Comparison of ENCODE assay signal across 7 mouse cellular contexts in the genomic region with DNA sequence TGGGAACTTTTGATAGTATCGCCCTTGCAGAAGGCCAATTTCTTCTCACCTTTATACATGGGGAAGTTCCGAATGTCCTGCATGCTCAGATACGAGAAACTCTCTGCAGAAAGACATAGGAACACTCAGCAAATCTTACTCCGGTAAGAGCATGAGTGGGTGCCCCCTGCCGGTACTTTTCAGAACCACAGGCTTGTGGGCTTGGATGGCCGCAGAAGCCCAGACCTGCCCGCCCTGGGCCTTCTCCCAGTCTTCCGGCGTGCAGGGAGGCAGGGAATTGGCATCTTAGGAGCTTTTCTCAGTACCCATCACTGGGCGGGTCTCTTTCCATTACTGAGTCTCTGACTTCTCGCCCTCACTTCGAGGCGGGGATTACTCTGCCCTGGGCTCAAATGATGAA. TPM values are rescaled to one million over a fixed set of nuclear protein-coding genes. Genes with fewer than 3 reads are reported as not detected.
DNase-seq lines count a peak whose midpoint lies in the region; ATAC-seq and TF ChIP-seq lines count a peak whose summit lies in the region.

No protein-coding gene starts in this region.

- no peaks in the 10 kb centered on the region for H3K79me2 ChIP-seq in heart, adult 2 months (replicated peaks; ENCODE audit: control insufficient read depth, insufficient read depth, low read length)

- ATAC-seq in limb, embryonic 11.5 days (ENCODE audit: insufficient number of reproducible peaks, low FRiP score, low TSS enrichment, low read depth), result no peak
- ATAC-seq in midbrain, embryonic 15.5 days (replicated peaks), result peak; percentile 10; the same call in 1 of the 2 replicates

- DNase-seq in adrenal gland, postnatal 10 days, result peak; percentile 93
- DNase-seq in embryo, embryonic 11.5 days (ENCODE audit: low read depth, low spot score), result peak; percentile 68
- peak; percentile 68 to 84 for DNase-seq in heart, adult 2 months
- peak; percentile 88 for DNase-seq in kidney, adult 18-20 months
- peak; percentile 96 for DNase-seq in limb, embryonic 11.5 days (ENCODE audit: low spot score)
- DNase-seq in spleen, postnatal 10 days (ENCODE audit: low spot score in 2 of 2), result peak; percentile 54 to 83

- TF ChIP-seq CTCF in heart, adult 2 months (IDR thresholded peaks at IDR 0.05), result peak; percentile 95

- peaks cover 3% of the 10 kb centered on the region; the same call in 1 of the 2 replicates for H3K27me3 ChIP-seq in heart, adult 2 months (ENCODE audit: control insufficient read depth, insufficient read depth, low read length)
- H3K27me3 ChIP-seq in limb, embryonic 11.5 days (ENCODE audit: control insufficient read depth, insufficient read depth, low read length), result peaks cover 19% of the 10 kb centered on the region
- H3K27me3 ChIP-seq in midbrain, embryonic 15.5 days (replicated peaks), result peaks cover 30% of the 10 kb centered on the region

- WGBS in heart, adult 2 months, result 3% methylated on average over 13 of the region's 13 CpGs
- WGBS in limb, embryonic 11.5 days, result 3% methylated on average over 13 of the region's 13 CpGs
- 1% methylated on average over 13 of the region's 13 CpGs for WGBS in midbrain, embryonic 15.5 days

- H3K9ac ChIP-seq in heart, adult 2 months (ENCODE audit: low read depth, low read length), result no peak overlapping the region
- H3K9ac ChIP-seq in limb, embryonic 11.5 days (ENCODE audit: low read length), result no peak overlapping the region
- no peak overlapping the region for H3K9ac ChIP-seq in midbrain, embryonic 15.5 days

- H3K4me2 ChIP-seq in limb, embryonic 11.5 days (ENCODE audit: low read depth, severe bottlenecking), result no peak overlapping the region
- H3K4me2 ChIP-seq in midbrain, embryonic 15.5 days, result no peak overlapping the region

- intact Hi-C loops in heart, adult 2 months (cut with DNase I), result loop anchor here (1.0 kb wide), 1 partner anchor 81 kb away; no protein-coding TSS in a partner anchor

- no peaks in the 10 kb centered on the region for H3K36me3 ChIP-seq in heart, adult 2 months (ENCODE audit: control insufficient read depth, insufficient read depth, low read length)
- no peaks in the 10 kb centered on the region for H3K36me3 ChIP-seq in limb, embryonic 11.5 days (ENCODE audit: control insufficient read depth, insufficient read depth, low read length)
- no peaks in the 10 kb centered on the region for H3K36me3 ChIP-seq in midbrain, embryonic 15.5 days (replicated peaks)

- no peak overlapping the region for H3K27ac ChIP-seq in heart, adult 2 months
- no peak overlapping the region for H3K27ac ChIP-seq in limb, embryonic 11.5 days (replicated peaks; ENCODE audit: low read depth, low read length)
- no peak overlapping the region for H3K27ac ChIP-seq in midbrain, embryonic 15.5 days

- H3K9me3 ChIP-seq in limb, embryonic 11.5 days (ENCODE audit: control insufficient read depth, low read length), result no peaks in the 10 kb centered on the region
- no peaks in the 10 kb centered on the region for H3K9me3 ChIP-seq in midbrain, embryonic 15.5 days

- TF ChIP-seq EP300 in heart, adult 2 months (IDR thresholded peaks at IDR 0.05; ENCODE audit: insufficient read depth, low read depth, low read length), result no peak

- no peak for TF ChIP-seq POLR2A in heart, adult 2 months (IDR thresholded peaks at IDR 0.05; ENCODE audit: insufficient read depth, low read depth, low read length)

- H3K4me1 ChIP-seq in heart, adult 2 months (ENCODE audit: control insufficient read depth, insufficient read depth, low read length), result no peaks in the 10 kb centered on the region
- 0 out of 2 replicates have a peak, but pooled peaks cover 5% of the 10 kb centered on the region for H3K4me1 ChIP-seq in limb, embryonic 11.5 days (ENCODE audit: control insufficient read depth, insufficient read depth, low read length)
- H3K4me1 ChIP-seq in midbrain, embryonic 15.5 days, result peaks cover 10% of the 10 kb centered on the region

- no peak overlapping the region for H3K4me3 ChIP-seq in heart, adult 2 months
- no peak overlapping the region for H3K4me3 ChIP-seq in limb, embryonic 11.5 days (ENCODE audit: low read depth, low read length)
- no peak overlapping the region for H3K4me3 ChIP-seq in midbrain, embryonic 15.5 days

RNA-seq across cellular contexts. Expression of a gene that starts 33.6 kb away (rescaled TPM):
- 10 to 100 TPM in 1 of 2 experiments, 1 to 10 TPM in 1; 9.8 to 13.8 TPM for total RNA-seq in adrenal gland, postnatal 10 days (2021)
- total RNA-seq in heart, adult 2 months (2021), result under 1 TPM; 0.14 to 0.23 TPM
- polyA plus RNA-seq in heart, adult 2 months (2012; rRNA removed), result 0.53 and 1.4 TPM in 2 replicates
- 0.35 and 0.55 TPM in 2 replicates for polyA plus RNA-seq in limb, embryonic 11.5 days (2014; fragmentation: Nextera tagmentation; extraction: Ambion mirVana)
- 26.3 and 26.7 TPM in 2 replicates for polyA plus RNA-seq in midbrain, embryonic 15.5 days (2015; fragmentation: Nextera tagmentation; extraction: Ambion mirVana)

RNA-seq across cellular contexts. Expression of a gene that starts 44.4 kb away (rescaled TPM):
- total RNA-seq in adrenal gland, postnatal 10 days (2021), result not detected
- not detected for total RNA-seq in heart, adult 2 months (2021)
- not detected in 2 replicates for polyA plus RNA-seq in heart, adult 2 months (2012; rRNA removed)
- polyA plus RNA-seq in limb, embryonic 11.5 days (2014; fragmentation: Nextera tagmentation; extraction: Ambion mirVana), result 0.14 and 0.27 TPM in 2 replicates
- polyA plus RNA-seq in midbrain, embryonic 15.5 days (2015; fragmentation: Nextera tagmentation; extraction: Ambion mirVana), result 10.9 and 12.7 TPM in 2 replicates

Comparison
In these comparisons a context has a peak if more than half of its experiments do, and no peak if none do; other contexts are left out.
1. RNA of a gene that starts 33.6 kb away (polyA plus RNA-seq): 26.3 to 26.7 TPM in midbrain, embryonic 15.5 days; 0.53 to 1.4 TPM in heart, adult 2 months and 0.35 to 0.55 TPM in limb, embryonic 11.5 days; every median in the first group is over 10 times any median in the second.
2. Peak in every context shown above with its lines, with median percentiles within 50 percentile points of each other: DNase-seq.